Mouse (Mus musculus) kidney, adult 2 months (tissue): ENCODE measurements at regions not wholly inside any gene's neighbourhood (a gene's known extent, or its start where the extent isn't known, plus 50 kb on each side); places are given as distances from the start of the nearest gene placed in this dataset.

ENCODE experiments used
- DNase-seq: peaks from one replicate; pipeline ENCODE4 v3.0.0; 2021
- H3K27ac ChIP-seq: fragments of 200-500 bp; 2 replicates; pipeline ENCODE4 v1.5.1; 2012; ENCODE audit warnings: low read depth, low read length, control low read depth, inconsistent platforms; ENCODE audit not compliant: insufficient read depth
- H3K27me3 ChIP-seq: fragments of 200-500 bp; replicated peaks from 2 replicates; pipeline ENCODE4 v1.6.1; 2012; ENCODE audit warnings: mild to moderate bottlenecking, moderate library complexity, low read length, inconsistent platforms; ENCODE audit not compliant: control insufficient read depth, insufficient read depth
- H3K36me3 ChIP-seq: fragments of 200-500 bp; 2 replicates; pipeline ENCODE4 v1.6.1; 2012; ENCODE audit warnings: mild to moderate bottlenecking, moderate library complexity, low read length, inconsistent platforms; ENCODE audit not compliant: control insufficient read depth, insufficient read depth
- H3K4me1 ChIP-seq: fragments of 200-500 bp; 2 replicates; pipeline ENCODE4 v1.6.1; 2011; ENCODE audit warnings: low read length; ENCODE audit not compliant: control insufficient read depth, insufficient read depth
- H3K4me3 ChIP-seq: fragments of 200-500 bp; 2 replicates; pipeline ENCODE4 v1.5.1; 2011; ENCODE audit warnings: mild to moderate bottlenecking, low read depth, low read length, control low read depth; ENCODE audit not compliant: insufficient read depth
- CTCF ChIP-seq: fragments of 200-500 bp; conservative IDR thresholded peaks from 2 replicates; pipeline ENCODE4 v1.5.1; 2011; ENCODE audit warnings: low read depth, mild to moderate bottlenecking, control low read depth, low read length, moderate library complexity, mixed read lengths; ENCODE audit not compliant: insufficient read depth, insufficient read length
- POLR2A ChIP-seq: fragments of 200-500 bp; IDR thresholded peaks from one replicate; pipeline ENCODE4 v1.6.1; 2011; ENCODE audit warnings: low read depth, low read length, control low read depth
- WGBS: fragments of 180-500 bp; shearing (Covaris S2); methylation state at CpG from one replicate; pipeline ENCODE4 v1.1.7; 2018; 5-methylcytosine and 5-hydroxymethylcytosine counted together

DNA sequence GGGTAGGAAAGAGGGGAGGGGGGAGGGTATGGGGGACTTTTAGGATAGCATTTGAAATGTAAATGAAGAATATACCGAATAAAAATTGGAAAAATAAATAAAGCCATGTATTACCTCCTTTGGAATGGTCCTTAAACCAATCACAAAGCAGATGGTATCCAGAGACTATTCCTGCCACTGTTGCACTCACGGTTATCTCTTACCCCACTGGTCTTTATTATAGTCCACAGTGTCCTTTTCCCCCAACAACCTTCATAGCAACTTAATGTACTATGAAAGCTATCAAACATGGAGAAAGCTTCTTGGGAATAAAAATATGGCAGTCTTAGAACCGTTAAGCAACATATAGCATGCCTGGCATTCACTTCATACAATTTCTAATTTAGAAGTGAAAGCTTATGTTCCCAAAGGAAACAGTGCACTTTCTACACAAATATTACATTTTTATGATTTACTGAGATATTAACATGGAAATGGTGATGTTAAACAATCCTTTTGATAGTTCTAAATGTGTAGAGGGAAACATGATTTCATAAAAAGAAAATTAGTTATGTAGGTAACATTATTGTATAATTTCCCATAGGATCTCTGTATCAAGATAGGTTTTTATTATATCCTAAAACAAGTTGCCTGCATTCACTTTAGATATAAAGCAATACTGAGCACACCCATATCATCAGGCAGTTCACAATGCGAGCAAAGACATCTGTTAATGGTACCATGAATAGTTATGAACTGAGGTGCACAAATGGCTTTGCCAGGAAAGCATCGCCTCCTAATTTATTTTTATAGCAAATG is 79.5 kb upstream of the Tram1l1 start:
- Histone ChIP-seq H3K4me1 (no peaks in the 10 kb centered on the region), H3K27me3 (no peaks in the 10 kb centered on the region), H3K36me3 (no peaks in the 10 kb centered on the region), H3K27ac (no peak overlapping the region), H3K4me3 (no peak overlapping the region)
- no peak for DNase-seq
- 72% methylated on average over 5 of the region's 5 CpGs for WGBS
- TF ChIP-seq CTCF (no peak), POLR2A (no peak)

DNA sequence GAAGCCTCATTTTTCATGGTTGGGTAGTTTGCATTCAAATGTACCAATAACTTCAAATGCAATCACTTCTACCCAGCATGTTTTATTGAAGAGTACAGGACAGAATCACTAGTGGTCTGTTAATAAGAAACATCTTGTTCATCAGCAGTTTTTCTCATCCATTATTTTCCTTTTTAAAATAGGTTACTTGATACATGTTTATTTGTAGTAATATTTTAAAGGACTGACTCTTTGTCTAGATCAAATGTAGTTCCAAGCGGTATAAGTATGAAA is 79.0 kb upstream of the Tram1l1 start:
- TF ChIP-seq CTCF (no peak), POLR2A (no peak)
- Histone ChIP-seq H3K27ac (no peak overlapping the region), H3K36me3 (no peaks in the 10 kb centered on the region), H3K4me1 (no peaks in the 10 kb centered on the region), H3K27me3 (no peaks in the 10 kb centered on the region), H3K4me3 (no peak overlapping the region)
- DNase-seq: no peak
- WGBS: 98% methylated on average over 1 of the region's 1 CpGs

- DNase-seq: no peak
- WGBS: 38% methylated on average over 3 of the region's 3 CpGs
- no peak overlapping the region for H3K27ac ChIP-seq
- TF ChIP-seq POLR2A (no peak), CTCF (no peak)
- no peaks in the 10 kb centered on the region for H3K27me3 ChIP-seq
- no peak overlapping the region for H3K4me3 ChIP-seq
- H3K36me3 ChIP-seq: no peaks in the 10 kb centered on the region
- no peaks in the 10 kb centered on the region for H3K4me1 ChIP-seq
Observed at GRCm38 (mm10) chr3:124262150-124262549, 58.5 kb upstream of the Tram1l1 start.

- H3K27ac ChIP-seq: no peak overlapping the region
- no peak for DNase-seq
- no peak overlapping the region for H3K4me3 ChIP-seq
- no peak for TF ChIP-seq POLR2A
- TF ChIP-seq CTCF: no peak
- H3K36me3 ChIP-seq: no peaks in the 10 kb centered on the region
- 84% methylated on average over 5 of the region's 5 CpGs for WGBS
- H3K27me3 ChIP-seq: no peaks in the 10 kb centered on the region
- H3K4me1 ChIP-seq: no peaks in the 10 kb centered on the region
Observed at GRCm38 (mm10) chr3:124266821-124267220, 53.8 kb upstream of the Tram1l1 start.

- Histone ChIP-seq H3K4me1 (no peaks in the 10 kb centered on the region), H3K36me3 (no peaks in the 10 kb centered on the region), H3K27me3 (no peaks in the 10 kb centered on the region), H3K4me3 (no peak overlapping the region), H3K27ac (no peak overlapping the region)
- TF ChIP-seq CTCF (no peak), POLR2A (no peak)
- 64% methylated on average over 5 of the region's 5 CpGs for WGBS
- DNase-seq: no peak
Observed at GRCm38 (mm10) chr3:124270506-124270905, 50.1 kb upstream of the Tram1l1 start.
